Mouse (Mus musculus) neutrophil, adult 65 days (primary cell): Measurements from ENCODE around the gene Olfr517. TPM values are rescaled to one million over a fixed set of nuclear protein-coding genes. Genes with fewer than 3 reads are reported as not detected.

Experiments
- total RNA-seq: library from RNA; stranded (reverse); gene quantifications from 2 replicates; pipeline ENCODE4 v1.2.4, GENCODE M21; 2023

Gene Olfr517
- total RNA-seq: not detected in 2 replicates

GRCm38 (mm10) chr7:108872279-108872678 is at the start of gene Olfr517:
Gene Olfr517 (minus strand): TSS chr7:108872379.

GRCm38 (mm10) chr7:108894320-108894719 is 22.1 kb upstream of the Olfr517 start, which contains the start of gene Olfr519:
Gene Olfr519 (minus strand): TSS chr7:108894420.

GRCm38 (mm10) chr7:108884906-108885305 is 12.7 kb upstream of the Olfr517 start, which contains the start of gene Olfr518:
Gene Olfr518 (minus strand): TSS chr7:108885006.

DNA sequence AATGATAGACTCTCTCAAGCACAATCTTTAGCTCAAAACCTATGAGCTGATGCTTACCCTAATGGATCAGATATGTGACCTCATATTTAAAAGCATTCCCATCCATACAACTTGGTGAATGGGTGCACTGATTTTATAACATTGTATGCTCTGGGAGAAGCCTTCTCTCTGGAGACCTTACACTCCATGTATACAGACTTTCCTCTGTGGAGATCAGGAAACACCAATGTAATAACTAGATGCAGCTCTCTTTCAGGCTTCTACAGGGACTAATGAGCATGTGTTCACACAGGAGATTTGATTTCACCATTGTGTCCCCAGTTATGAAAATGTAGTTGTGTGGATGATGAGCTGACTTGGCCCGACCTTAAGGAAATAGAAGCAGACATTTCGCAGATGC is 21.8 kb downstream of the Olfr517 start, which contains the start of gene Olfr516:
Gene Olfr516 (minus strand): TSS at position 101 of the 400 bp plus-strand sequence.

DNA sequence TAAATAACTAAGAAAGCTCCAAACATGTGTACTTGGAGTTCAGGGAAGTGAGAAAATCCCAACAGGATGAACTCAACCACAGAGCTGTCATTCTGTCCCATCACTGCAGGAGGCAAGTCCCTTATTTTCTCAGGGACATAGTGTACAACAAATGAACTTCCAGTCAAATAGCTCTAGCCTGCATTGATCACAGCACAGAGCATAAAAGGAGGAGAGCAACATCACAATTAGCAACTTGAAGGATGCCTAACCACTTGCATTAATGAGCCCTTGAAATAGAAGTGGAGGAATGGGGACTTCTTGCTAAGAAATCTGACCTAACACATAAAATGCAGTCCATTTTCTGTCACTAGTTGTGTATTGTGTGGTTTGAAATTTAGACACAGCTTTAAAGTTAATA is 46.3 kb downstream of the Olfr517 start, which contains the start of gene Olfr514:
Gene Olfr514 (minus strand): TSS at position 101 of the 400 bp plus-strand sequence.

Other genes with a start within 250 kb of the Olfr517 start
- gene Olfr508, start 242.4 kb downstream of the Olfr517 start, total RNA-seq: not detected in 2 replicates
- not detected in 2 replicates for gene Olfr509, start 220.5 kb downstream of the Olfr517 start, total RNA-seq
- not detected in 2 replicates for gene Olfr510, start 206.0 kb downstream of the Olfr517 start, total RNA-seq
- not detected in 2 replicates for gene Olfr512, start 159.1 kb downstream of the Olfr517 start, total RNA-seq
- not detected in 2 replicates for gene Olfr513, start 121.4 kb downstream of the Olfr517 start, total RNA-seq
- not detected in 2 replicates for gene Olfr514, start 46.4 kb downstream of the Olfr517 start, total RNA-seq
- not detected in 2 replicates for gene Olfr516, start 21.9 kb downstream of the Olfr517 start, total RNA-seq
- gene Olfr518, start 12.6 kb upstream of the Olfr517 start, total RNA-seq: not detected in 2 replicates
- gene Olfr519, start 22.0 kb upstream of the Olfr517 start, total RNA-seq: not detected in 2 replicates
- gene Nlrp10, start 57.8 kb upstream of the Olfr517 start, total RNA-seq: 0.09 and 0.11 TPM in 2 replicates
- 102 and 104 TPM in 2 replicates for gene Eif3f, start 62.0 kb upstream of the Olfr517 start, total RNA-seq
- 0.35 TPM in 1 of 2 replicates, not detected in the other for gene Tub, start 78.0 kb upstream of the Olfr517 start, total RNA-seq
- 0.43 and 0.66 TPM in 2 replicates for gene Ric3, start 211.0 kb upstream of the Olfr517 start, total RNA-seq